Mouse (Mus musculus): ENCODE results near the gene Tmem43. TPM values are rescaled to one million over a fixed set of nuclear protein-coding genes. Genes with fewer than 3 reads are reported as not detected.

Gene Tmem43
- polyA plus RNA-seq, 1 experiment from 2014 or later = 52.0 TPM

- 92% methylated on average over 1 of the region's 1 CpGs for WGBS
- no peak for ATAC-seq (replicated peaks)
- no peaks in the 10 kb centered on the region for H3K9me3 ChIP-seq
Measured at GRCm38 (mm10) chr6:91503302-91503701, 29.8 kb downstream of the Tmem43 start.

GRCm38 (mm10) chr6:91506036-91506435, 32.5 kb downstream of the Tmem43 start:
- H3K27ac ChIP-seq = no peak overlapping the region
- no peak for ATAC-seq (replicated peaks)
- H3K4me1 ChIP-seq = no peaks in the 10 kb centered on the region
- no peaks in the 10 kb centered on the region for H3K27me3 ChIP-seq (replicated peaks)
- 93% methylated on average over 5 of the region's 5 CpGs for WGBS
- H3K36me3 ChIP-seq (replicated peaks) = peaks cover 51% of the 10 kb centered on the region
- H3K4me2 ChIP-seq = no peak overlapping the region
- no peak overlapping the region for H3K4me3 ChIP-seq
- H3K9me3 ChIP-seq = no peaks in the 10 kb centered on the region
- no peak overlapping the region for H3K9ac ChIP-seq

More at GRCm38 (mm10) chr6:91503302-91503701, 29.8 kb downstream of the Tmem43 start:
- Histone ChIP-seq H3K4me1 (no peaks in the 10 kb centered on the region), H3K4me3 (no peak overlapping the region), H3K4me2 (no peak overlapping the region), H3K27ac (no peak overlapping the region), H3K36me3 (replicated peaks) (peaks cover 78% of the 10 kb centered on the region), H3K9ac (no peak overlapping the region), H3K27me3 (replicated peaks) (no peaks in the 10 kb centered on the region)

GRCm38 (mm10) chr6:91508041-91508440, 34.5 kb downstream of the Tmem43 start:
- 90% methylated on average over 3 of the region's 3 CpGs for WGBS
- Histone ChIP-seq H3K36me3 (replicated peaks) (peaks cover 37% of the 10 kb centered on the region), H3K9ac (no peak overlapping the region), H3K27me3 (replicated peaks) (no peaks in the 10 kb centered on the region), H3K4me1 (no peaks in the 10 kb centered on the region), H3K4me2 (no peak overlapping the region), H3K4me3 (no peak overlapping the region), H3K27ac (no peak overlapping the region), H3K9me3 (no peaks in the 10 kb centered on the region)
- ATAC-seq (replicated peaks) = no peak

GRCm38 (mm10) chr6:91509326-91509725, 35.8 kb downstream of the Tmem43 start:
- no peak for ATAC-seq (replicated peaks)
- H3K36me3 ChIP-seq (replicated peaks) = peaks cover 24% of the 10 kb centered on the region
- no peaks in the 10 kb centered on the region for H3K9me3 ChIP-seq
- no peak overlapping the region for H3K4me2 ChIP-seq
- 42% methylated on average over 7 of the region's 7 CpGs for WGBS
- H3K9ac ChIP-seq = no peak overlapping the region
- H3K27me3 ChIP-seq (replicated peaks) = no peaks in the 10 kb centered on the region
- no peak overlapping the region for H3K27ac ChIP-seq
- H3K4me3 ChIP-seq = no peak overlapping the region
- peaks cover 2% of the 10 kb centered on the region for H3K4me1 ChIP-seq

GRCm38 (mm10) chr6:91510211-91510610, 36.7 kb downstream of the Tmem43 start:
- Histone ChIP-seq H3K4me2 (no peak overlapping the region), H3K36me3 (replicated peaks) (peaks cover 15% of the 10 kb centered on the region; the same call in 1 of the 2 replicates), H3K27ac (no peak overlapping the region), H3K4me1 (peaks cover 10% of the 10 kb centered on the region), H3K9me3 (no peaks in the 10 kb centered on the region), H3K4me3 (no peak overlapping the region), H3K9ac (no peak overlapping the region), H3K27me3 (replicated peaks) (no peaks in the 10 kb centered on the region)
- ATAC-seq (replicated peaks) = no peak
- WGBS = 86% methylated on average over 10 of the region's 10 CpGs

DNA sequence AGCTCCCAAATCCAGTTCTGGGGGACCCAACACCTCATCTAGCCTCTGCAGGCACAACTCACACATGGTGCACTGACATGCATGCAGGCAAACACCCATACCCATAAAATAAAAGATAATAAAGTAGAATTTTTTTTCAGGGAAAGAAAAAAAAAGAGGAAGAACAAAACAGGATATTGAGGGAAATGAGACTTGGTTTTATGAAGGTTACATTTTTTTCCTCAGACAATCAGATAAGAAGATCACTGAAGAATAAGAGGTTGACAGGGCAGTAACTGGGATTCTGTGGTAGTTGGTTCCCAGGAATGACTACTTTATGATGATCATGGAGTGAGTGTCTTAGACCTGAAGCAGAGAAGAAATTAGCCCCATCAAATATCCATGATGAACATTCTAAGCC, 40.6 kb downstream of the Tmem43 start:
- no peak overlapping the region; the same call in 1 of the 2 replicates for H3K4me2 ChIP-seq
- ATAC-seq (replicated peaks) = no peak
- H3K4me3 ChIP-seq = no peak overlapping the region
- peaks cover 25% of the 10 kb centered on the region for H3K4me1 ChIP-seq
- no peaks in the 10 kb centered on the region for H3K27me3 ChIP-seq (replicated peaks)
- peak overlapping the region; percentile 64; the same call in 1 of the 2 replicates for H3K9ac ChIP-seq
- H3K36me3 ChIP-seq (replicated peaks) = peaks cover 3% of the 10 kb centered on the region; the same call in 1 of the 2 replicates
- no peaks in the 10 kb centered on the region for H3K9me3 ChIP-seq
- no peak overlapping the region for H3K27ac ChIP-seq

DNA sequence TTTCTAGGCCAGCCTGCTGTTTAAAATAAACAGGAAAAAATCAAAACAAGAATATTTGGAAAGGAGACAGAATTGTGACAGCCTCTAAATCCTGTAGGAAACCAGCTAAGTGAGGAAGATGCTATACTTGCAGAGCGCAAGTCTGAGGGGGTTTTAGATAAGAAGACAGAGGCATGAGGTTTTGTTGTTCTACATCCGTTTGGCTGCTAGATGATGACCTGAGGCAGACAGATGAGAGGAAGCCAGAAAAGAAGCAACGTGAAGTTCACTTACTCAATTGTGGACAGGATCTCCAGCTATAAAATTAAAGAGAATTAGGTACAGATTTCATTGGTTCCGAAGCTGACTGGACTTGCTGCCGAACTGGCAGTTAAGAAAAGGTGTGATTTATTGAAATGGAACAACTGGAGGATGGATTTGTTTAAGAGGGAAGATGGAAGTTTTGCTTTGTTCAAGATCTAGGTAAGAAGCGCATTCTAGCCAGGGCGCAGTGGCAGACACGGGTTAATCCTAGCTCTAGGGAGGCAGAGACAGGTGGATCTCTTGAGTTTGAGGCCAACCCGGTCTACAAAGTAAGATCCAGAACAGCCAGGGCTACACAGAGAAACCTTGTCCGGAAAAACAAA, 41.3 kb downstream of the Tmem43 start:
- WGBS = 30% methylated on average over 10 of the region's 10 CpGs
- H3K36me3 ChIP-seq (replicated peaks) = peaks cover 4% of the 10 kb centered on the region; the same call in 1 of the 2 replicates
- peak overlapping the region; percentile 64 for H3K9ac ChIP-seq
- H3K4me2 ChIP-seq = peak overlapping the region; percentile 91
- H3K4me3 ChIP-seq = peak overlapping the region; percentile 79
- no peaks in the 10 kb centered on the region for H3K9me3 ChIP-seq
- H3K27ac ChIP-seq = peak overlapping the region; percentile 78
- no peaks in the 10 kb centered on the region for H3K27me3 ChIP-seq (replicated peaks)
- peaks cover 25% of the 10 kb centered on the region for H3K4me1 ChIP-seq
- no peak for ATAC-seq (replicated peaks)

- Histone ChIP-seq H3K27me3 (replicated peaks) (no peaks in the 10 kb centered on the region), H3K9ac (peak within 1 kb of the TSS; percentile 76), H3K36me3 (replicated peaks) (peaks cover 10% of the 10 kb centered on the region; the same call in 1 of the 2 replicates), H3K9me3 (no peaks in the 10 kb centered on the region), H3K4me3 (peak within 1 kb of the TSS; percentile 79), H3K4me1 (peaks cover 25% of the 10 kb centered on the region), H3K4me2 (peak within 1 kb of the TSS; percentile 91), H3K27ac (peak within 1 kb of the TSS; percentile 78)
- under 1% methylated on average over 80 of the region's 80 CpGs for WGBS
- peak; percentile 96 for ATAC-seq (replicated peaks)
Measured at GRCm38 (mm10) chr6:91515545-91516449, 42.3 kb downstream of the Tmem43 start, which contains the start of the genes Xpc and Lsm3. Xpc (minus strand) TSS chr6:91515888. Lsm3 (plus strand) TSS chr6:91515928.

GRCm38 (mm10) chr6:91518454-91519020, 45.0 kb downstream of the Tmem43 start:
- no peak overlapping the region for H3K4me3 ChIP-seq
- peaks cover 25% of the 10 kb centered on the region for H3K4me1 ChIP-seq
- H3K4me2 ChIP-seq = no peak overlapping the region
- peaks cover 28% of the 10 kb centered on the region; the same call in 1 of the 2 replicates for H3K36me3 ChIP-seq (replicated peaks)
- no peaks in the 10 kb centered on the region for H3K27me3 ChIP-seq (replicated peaks)
- WGBS = 93% methylated on average over 7 of the region's 7 CpGs
- H3K9me3 ChIP-seq = no peaks in the 10 kb centered on the region
- no peak overlapping the region for H3K27ac ChIP-seq
- ATAC-seq (replicated peaks) = no peak
- no peak overlapping the region for H3K9ac ChIP-seq

DNA sequence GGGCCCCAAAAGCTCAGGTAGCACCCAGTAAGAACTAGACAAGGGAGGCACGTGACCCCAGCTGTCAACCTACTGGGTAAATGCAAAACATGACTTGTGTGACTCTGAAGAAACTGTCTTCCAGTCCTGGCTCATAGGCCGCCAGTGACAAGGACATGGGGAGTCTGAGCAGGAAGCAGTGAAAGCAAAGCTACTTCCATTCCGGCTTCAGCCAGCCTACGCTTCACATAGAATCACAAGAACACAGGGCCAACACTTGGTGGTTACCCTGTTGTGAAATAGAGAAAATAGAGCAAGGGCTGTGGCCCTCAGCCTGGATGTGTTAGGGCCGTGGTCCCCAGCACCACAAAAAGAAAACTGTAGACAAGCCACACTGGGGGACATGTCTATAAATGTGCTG, 49.3 kb downstream of the Tmem43 start:
- Histone ChIP-seq H3K9ac (no peak overlapping the region), H3K4me1 (no peaks in the 10 kb centered on the region), H3K27me3 (replicated peaks) (no peaks in the 10 kb centered on the region), H3K9me3 (no peaks in the 10 kb centered on the region), H3K4me2 (no peak overlapping the region), H3K36me3 (replicated peaks) (peaks cover 28% of the 10 kb centered on the region; the same call in 1 of the 2 replicates), H3K27ac (no peak overlapping the region), H3K4me3 (no peak overlapping the region)
- 96% methylated on average over 5 of the region's 5 CpGs for WGBS
- ATAC-seq (replicated peaks) = no peak

- no peak overlapping the region for H3K4me2 ChIP-seq
- no peaks in the 10 kb centered on the region for H3K27me3 ChIP-seq (replicated peaks)
- H3K27ac ChIP-seq = no peak overlapping the region
- no peaks in the 10 kb centered on the region for H3K9me3 ChIP-seq
- no peak for ATAC-seq (replicated peaks)
- H3K4me3 ChIP-seq = no peak overlapping the region
- no peak overlapping the region for H3K9ac ChIP-seq
- H3K4me1 ChIP-seq = no peaks in the 10 kb centered on the region
- peaks cover 21% of the 10 kb centered on the region; the same call in 1 of the 2 replicates for H3K36me3 ChIP-seq (replicated peaks)
- WGBS = 87% methylated on average over 4 of the region's 4 CpGs
Measured at GRCm38 (mm10) chr6:91525544-91525943, 52.0 kb downstream of the Tmem43 start.

DNA sequence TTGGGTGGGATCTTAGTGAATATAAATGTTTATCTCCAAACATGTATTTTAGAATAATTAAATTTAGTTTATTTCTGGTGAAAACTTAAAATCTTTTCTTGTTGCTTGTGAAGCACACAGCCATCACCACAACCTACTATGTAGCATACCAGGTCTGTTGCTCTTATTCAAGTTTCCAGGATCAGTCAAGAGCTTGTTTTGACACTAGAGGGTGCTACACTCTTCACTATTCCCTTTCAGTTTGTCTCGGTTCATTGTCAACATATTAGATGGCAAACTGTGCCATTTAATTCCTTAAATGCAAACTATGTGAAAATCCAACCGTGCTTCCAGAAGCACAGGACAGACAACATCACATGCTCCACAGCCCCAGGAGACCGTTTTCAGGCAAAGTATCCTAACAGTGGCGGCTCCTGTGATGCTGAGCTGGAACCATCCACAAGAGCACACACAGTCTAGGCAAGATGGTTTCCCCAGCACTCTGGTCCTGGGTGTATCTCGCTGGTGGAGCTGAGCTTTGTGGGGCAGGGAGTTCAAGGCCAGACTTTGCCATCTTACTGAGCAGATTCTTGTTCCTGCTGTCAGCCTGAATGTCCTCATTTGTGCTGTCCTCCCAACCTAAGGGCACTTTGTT, 53.8 kb downstream of the Tmem43 start:
- WGBS = 48% methylated on average over 5 of the region's 5 CpGs
- ATAC-seq (replicated peaks) = peak; percentile 60; the same call in 1 of the 2 replicates
- H3K4me2 ChIP-seq = no peak overlapping the region

More for the DNA sequence above, 53.8 kb downstream of the Tmem43 start:
- Histone ChIP-seq H3K9me3 (no peaks in the 10 kb centered on the region), H3K27ac (no peak overlapping the region), H3K4me1 (no peaks in the 10 kb centered on the region), H3K36me3 (replicated peaks) (peaks cover 6% of the 10 kb centered on the region; the same call in 1 of the 2 replicates), H3K4me3 (no peak overlapping the region), H3K9ac (no peak overlapping the region), H3K27me3 (replicated peaks) (no peaks in the 10 kb centered on the region)
